Mouse (Mus musculus) limb, embryonic 11.5 days (tissue): ENCODE measurements at regions not wholly inside any gene's neighbourhood (a gene's known extent, or its start where the extent isn't known, plus 50 kb on each side); places are given as distances from the start of the nearest gene placed in this dataset.

Experiments used
- ATAC-seq: fragments of 200-750 bp; cut with Nextera tagmentation; 2 replicates; pipeline ENCODE4 v1.8.0; 2017; ENCODE audit warnings: low read depth; ENCODE audit not compliant: insufficient number of reproducible peaks, low FRiP score, low TSS enrichment
- DNase-seq: peaks from one replicate; pipeline ENCODE4 v3.0.0-alpha.2; 2015; ENCODE audit warnings: low spot score
- H3K27ac ChIP-seq: fragments of 300-500 bp; sonication (generic); replicated peaks from 2 replicates; pipeline ENCODE4 v1.5.1; 2014; ENCODE audit warnings: low read depth, mild to moderate bottlenecking, low read length
- H3K27me3 ChIP-seq: fragments of 300-500 bp; sonication (generic); 2 replicates; pipeline ENCODE4 v1.6.1; 2014; ENCODE audit warnings: mild to moderate bottlenecking, low read length, mixed read lengths; ENCODE audit not compliant: control insufficient read depth, insufficient read depth
- H3K36me3 ChIP-seq: fragments of 300-500 bp; sonication (generic); 2 replicates; pipeline ENCODE4 v1.6.1; 2014; ENCODE audit warnings: mild to moderate bottlenecking, low read length, moderate library complexity, mixed read lengths; ENCODE audit not compliant: control insufficient read depth, insufficient read depth
- H3K4me1 ChIP-seq: fragments of 300-500 bp; sonication (generic); 2 replicates; pipeline ENCODE4 v1.6.1; 2014; ENCODE audit warnings: low read length, mixed read lengths; ENCODE audit not compliant: control insufficient read depth, insufficient read depth
- H3K4me2 ChIP-seq: fragments of 300-500 bp; sonication (generic); 2 replicates; pipeline ENCODE4 v1.6.1; 2014; ENCODE audit warnings: low read depth, mild to moderate bottlenecking, moderate library complexity; ENCODE audit not compliant: severe bottlenecking
- H3K4me3 ChIP-seq: fragments of 300-500 bp; sonication (generic); 2 replicates; pipeline ENCODE4 v1.5.1; 2014; ENCODE audit warnings: low read depth, low read length
- H3K9ac ChIP-seq: fragments of 300-500 bp; sonication (generic); 2 replicates; pipeline ENCODE4 v1.6.1; 2014; ENCODE audit warnings: mild to moderate bottlenecking, low read length
- H3K9me3 ChIP-seq: fragments of 300-500 bp; sonication (generic); 2 replicates; pipeline ENCODE4 v1.6.1; 2016; ENCODE audit warnings: low read length; ENCODE audit not compliant: control insufficient read depth
- WGBS: fragments of 180-500 bp; shearing (Covaris S2); extraction: QIAGEN DNeasy Blood & Tissue Kit; methylation state at CpG from one replicate; pipeline ENCODE4 v1.1.7; 2014; 5-methylcytosine and 5-hydroxymethylcytosine counted together

DNA sequence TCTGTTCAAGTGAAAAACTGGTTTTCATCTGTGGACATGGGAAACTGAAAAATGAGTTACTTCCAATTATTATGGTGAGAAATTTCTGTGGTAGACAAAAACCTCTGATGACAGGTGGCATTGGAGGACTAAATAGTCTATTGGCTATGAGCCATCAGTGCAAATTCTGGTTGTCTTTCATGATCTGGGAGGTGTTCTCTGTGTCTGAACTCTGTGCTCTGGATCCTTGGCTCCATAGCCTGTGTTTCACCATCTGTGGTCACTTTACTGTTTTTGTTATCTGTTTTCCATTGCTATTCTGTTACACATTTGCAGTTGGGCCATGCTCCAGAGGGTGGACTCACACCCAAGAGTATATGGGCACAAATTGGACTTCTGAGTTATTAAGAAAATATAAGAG lies 359.9 kb downstream of the Btg1 start:
- H3K27ac ChIP-seq = no peak overlapping the region
- H3K9ac ChIP-seq = no peak overlapping the region
- H3K36me3 ChIP-seq = no peaks in the 10 kb centered on the region
- no peaks in the 10 kb centered on the region for H3K27me3 ChIP-seq
- no peaks in the 10 kb centered on the region for H3K4me1 ChIP-seq
- H3K4me2 ChIP-seq = no peak overlapping the region
- ATAC-seq = no peak
- DNase-seq = no peak
- no peaks in the 10 kb centered on the region for H3K9me3 ChIP-seq
- no peak overlapping the region for H3K4me3 ChIP-seq

DNA sequence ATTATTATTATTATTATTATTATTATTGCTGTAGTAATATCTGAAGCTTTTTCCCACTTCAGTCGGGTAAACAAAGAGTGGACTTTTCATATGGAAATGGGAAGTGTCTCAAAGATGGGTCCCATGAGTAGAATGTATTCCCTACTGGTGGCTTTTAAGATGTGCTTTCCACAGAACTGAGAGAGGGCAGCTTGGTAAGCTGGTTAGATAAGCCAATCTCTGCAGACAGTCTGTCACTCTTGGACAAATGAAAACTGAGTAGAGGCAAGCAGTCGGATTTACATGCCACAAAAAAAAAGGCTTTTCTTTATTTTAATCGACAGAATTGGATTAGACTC lies 363.7 kb downstream of the Btg1 start:
- 77% methylated on average over 3 of the region's 3 CpGs for WGBS
- Histone ChIP-seq H3K4me2 (no peak overlapping the region), H3K9ac (no peak overlapping the region), H3K4me3 (no peak overlapping the region), H3K36me3 (no peaks in the 10 kb centered on the region), H3K4me1 (no peaks in the 10 kb centered on the region), H3K27ac (no peak overlapping the region), H3K9me3 (no peaks in the 10 kb centered on the region), H3K27me3 (no peaks in the 10 kb centered on the region)
- ATAC-seq (no peak), DNase-seq (no peak)

DNA sequence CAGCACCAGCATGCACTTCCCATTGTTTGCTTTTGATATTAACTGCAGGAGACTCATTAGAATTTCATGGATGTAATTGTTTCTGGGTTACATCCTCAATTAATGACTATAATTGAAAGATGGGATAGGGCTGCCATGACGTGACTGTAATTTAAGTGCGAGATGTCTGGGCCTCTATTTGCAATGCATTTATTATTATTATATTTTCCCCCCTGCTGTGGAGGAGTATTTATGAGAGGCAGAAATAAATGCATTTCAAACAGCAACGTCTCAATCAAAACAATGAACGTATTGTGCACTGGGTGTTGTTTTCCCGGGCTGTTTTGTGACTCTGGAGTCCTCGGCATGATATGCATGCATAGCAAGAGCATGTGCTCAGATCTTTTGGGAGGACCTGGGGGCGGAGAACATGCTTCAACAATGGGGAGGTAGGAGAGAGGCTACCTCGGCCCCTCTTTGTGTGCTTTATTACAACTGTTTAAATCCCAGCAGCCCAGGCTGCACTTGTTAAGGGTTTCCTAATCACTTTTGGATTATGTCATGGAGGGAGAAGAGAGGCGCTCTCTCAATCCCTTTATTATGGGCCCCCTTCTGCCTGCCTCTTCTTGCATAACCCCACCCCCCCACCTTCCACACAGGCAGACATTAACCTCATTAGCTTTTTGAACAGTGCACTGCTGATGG lies 364.2 kb downstream of the Btg1 start:
- DNase-seq (no peak), ATAC-seq (no peak)
- H3K4me2 ChIP-seq = no peak overlapping the region
- H3K4me3 ChIP-seq = no peak overlapping the region
- H3K27ac ChIP-seq = no peak overlapping the region
- WGBS = 72% methylated on average over 9 of the region's 9 CpGs
- no peaks in the 10 kb centered on the region for H3K27me3 ChIP-seq
- H3K36me3 ChIP-seq = no peaks in the 10 kb centered on the region
- H3K9ac ChIP-seq = no peak overlapping the region
- H3K9me3 ChIP-seq = no peaks in the 10 kb centered on the region
- no peaks in the 10 kb centered on the region for H3K4me1 ChIP-seq

DNA sequence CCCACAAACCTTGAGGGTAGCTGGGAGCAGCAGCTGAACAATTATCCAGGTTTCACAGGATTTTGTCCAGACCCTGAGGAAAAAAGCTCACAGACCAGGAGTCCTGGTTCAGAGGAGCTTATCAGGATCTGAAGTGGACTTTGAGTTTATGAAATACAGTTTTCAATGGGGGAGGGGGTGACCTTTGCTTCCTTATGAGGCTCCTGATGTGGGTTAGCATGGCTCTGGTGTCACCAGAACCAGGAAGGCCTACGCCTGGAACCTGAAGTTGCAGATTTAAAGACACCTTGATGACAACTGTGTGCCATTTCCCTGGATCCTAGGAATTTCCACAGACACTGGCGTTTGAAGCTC lies 364.7 kb downstream of the Btg1 start:
- H3K4me3 ChIP-seq = no peak overlapping the region
- ATAC-seq = no peak
- H3K27ac ChIP-seq = no peak overlapping the region
- no peak overlapping the region for H3K9ac ChIP-seq
- H3K36me3 ChIP-seq = no peaks in the 10 kb centered on the region
- no peak for DNase-seq
- no peaks in the 10 kb centered on the region for H3K4me1 ChIP-seq
- H3K27me3 ChIP-seq = no peaks in the 10 kb centered on the region
- no peaks in the 10 kb centered on the region for H3K9me3 ChIP-seq
- WGBS = 80% methylated on average over 2 of the region's 2 CpGs
- H3K4me2 ChIP-seq = no peak overlapping the region

DNA sequence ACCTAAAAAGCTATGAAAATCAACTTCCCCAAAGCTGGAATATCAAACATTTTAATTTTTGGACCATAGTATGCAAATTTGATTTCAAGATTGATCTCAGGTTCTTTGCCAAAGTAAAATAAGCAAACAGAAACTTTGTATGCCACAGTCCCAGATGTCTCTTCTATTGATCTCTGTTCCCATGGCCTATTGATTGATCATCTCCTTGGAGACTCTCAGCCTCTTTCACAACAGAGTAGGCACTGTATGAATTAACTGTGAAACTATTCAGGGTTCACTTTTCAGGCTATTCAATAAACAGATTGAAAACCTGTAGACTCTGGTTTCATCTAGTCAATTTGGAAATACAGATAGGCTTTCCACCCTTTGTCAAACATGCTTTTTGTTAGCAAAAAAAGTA lies 384.1 kb downstream of the Btg1 start:
- no peaks in the 10 kb centered on the region for H3K9me3 ChIP-seq
- H3K4me1 ChIP-seq = no peaks in the 10 kb centered on the region
- DNase-seq (no peak), ATAC-seq (no peak)
- no peak overlapping the region for H3K4me3 ChIP-seq
- no peak overlapping the region for H3K9ac ChIP-seq
- no peaks in the 10 kb centered on the region for H3K36me3 ChIP-seq
- no peaks in the 10 kb centered on the region for H3K27me3 ChIP-seq
- H3K27ac ChIP-seq = no peak overlapping the region
- H3K4me2 ChIP-seq = no peak overlapping the region

DNA sequence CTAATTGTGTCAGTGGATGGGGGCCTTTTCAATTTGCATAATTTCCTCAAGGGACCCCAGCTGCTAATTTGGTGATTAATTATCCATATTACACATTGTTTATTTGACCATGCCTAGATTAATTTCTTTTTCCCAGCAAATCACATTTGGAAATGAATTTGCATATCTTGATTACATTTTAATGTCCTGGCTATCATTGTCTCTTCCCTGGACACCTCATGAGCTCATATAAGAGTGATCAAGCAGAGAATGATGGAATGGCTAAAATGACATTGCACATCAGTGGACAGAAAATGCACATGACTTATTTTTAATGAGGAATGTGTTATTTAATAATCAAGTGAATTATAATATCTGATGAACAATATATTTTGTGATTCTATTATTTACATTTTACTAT lies 392.1 kb downstream of the Btg1 start:
- Histone ChIP-seq H3K4me2 (no peak overlapping the region), H3K9ac (no peak overlapping the region)

DNA sequence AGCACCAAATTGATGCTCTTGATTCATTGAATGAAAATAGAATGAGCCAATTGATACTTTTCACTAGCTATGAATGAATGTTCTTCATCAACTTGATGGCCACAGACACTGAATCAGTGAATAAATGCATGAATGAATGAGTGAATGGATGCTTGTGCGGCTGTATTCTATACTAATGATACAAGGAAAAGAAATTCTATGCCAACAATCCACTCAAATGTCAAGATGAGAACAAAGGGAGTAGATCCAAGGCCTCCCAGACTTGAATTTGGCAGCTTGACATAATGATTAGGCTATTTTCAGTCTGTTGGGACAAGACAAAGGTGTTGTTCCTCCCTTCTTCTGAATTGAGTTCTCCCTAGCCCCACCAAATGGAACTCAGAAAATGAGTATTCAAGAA lies 393.1 kb downstream of the Btg1 start:
- DNase-seq (no peak), ATAC-seq (no peak)
- Histone ChIP-seq H3K27ac (no peak overlapping the region), H3K27me3 (no peaks in the 10 kb centered on the region), H3K4me3 (no peak overlapping the region), H3K9me3 (no peaks in the 10 kb centered on the region), H3K4me1 (no peaks in the 10 kb centered on the region), H3K4me2 (no peak overlapping the region), H3K9ac (no peak overlapping the region), H3K36me3 (no peaks in the 10 kb centered on the region)
- 91% methylated on average over 1 of the region's 1 CpGs for WGBS

More for the DNA sequence above, 392.1 kb downstream of the Btg1 start:
- Histone ChIP-seq H3K9me3 (no peaks in the 10 kb centered on the region), H3K27me3 (no peaks in the 10 kb centered on the region), H3K27ac (no peak overlapping the region), H3K4me1 (no peaks in the 10 kb centered on the region), H3K36me3 (no peaks in the 10 kb centered on the region), H3K4me3 (no peak overlapping the region)
- DNase-seq (no peak), ATAC-seq (no peak)

DNA sequence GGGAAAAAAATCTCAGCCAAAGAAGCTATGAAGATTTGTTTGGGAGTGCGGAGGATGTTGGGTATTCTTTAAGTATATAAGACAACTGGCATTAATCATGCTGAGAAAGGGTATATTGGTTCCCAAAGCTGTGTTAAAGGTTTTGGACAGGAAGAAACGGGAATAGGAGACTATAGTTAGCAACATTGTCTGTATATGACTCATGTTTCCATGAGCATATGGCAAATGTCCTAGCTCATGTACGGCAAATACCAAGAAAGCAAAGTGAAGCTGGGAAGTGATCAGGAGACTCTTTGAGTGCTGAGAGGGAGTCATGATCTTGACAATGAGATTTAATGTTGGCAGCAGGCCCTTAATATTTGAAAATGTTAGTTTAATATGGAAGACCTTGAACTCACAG lies 401.8 kb downstream of the Btg1 start:
- no peaks in the 10 kb centered on the region for H3K36me3 ChIP-seq
- no peak overlapping the region for H3K4me3 ChIP-seq
- H3K9me3 ChIP-seq = no peaks in the 10 kb centered on the region
- H3K9ac ChIP-seq = no peak overlapping the region
- no peaks in the 10 kb centered on the region for H3K4me1 ChIP-seq
- 81% methylated on average over 3 of the region's 3 CpGs for WGBS
- no peak for ATAC-seq
- no peak overlapping the region for H3K4me2 ChIP-seq
- no peak overlapping the region for H3K27ac ChIP-seq
- H3K27me3 ChIP-seq = no peaks in the 10 kb centered on the region
- DNase-seq = no peak

DNA sequence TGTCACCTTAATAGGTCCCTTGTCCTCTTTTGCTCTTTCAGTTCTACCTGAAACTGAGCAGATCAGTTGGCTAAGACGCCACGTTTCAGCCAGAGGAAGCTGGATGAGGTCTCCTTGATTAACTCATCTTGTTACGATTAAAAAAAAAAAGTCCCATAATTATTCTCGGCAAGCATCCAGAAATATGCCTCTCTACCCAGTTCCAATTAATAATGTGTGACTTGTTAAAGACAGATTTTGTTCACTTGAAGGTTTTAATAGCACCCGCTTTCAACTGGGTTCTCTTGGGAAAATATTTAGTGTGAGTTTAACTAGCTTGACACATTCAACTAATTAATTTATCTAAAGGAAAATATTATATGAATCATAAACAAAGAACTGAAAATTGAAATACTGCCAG lies 412.0 kb downstream of the Btg1 start:
- 69% methylated on average over 5 of the region's 5 CpGs for WGBS
- H3K27me3 ChIP-seq = no peaks in the 10 kb centered on the region
- no peak overlapping the region for H3K4me3 ChIP-seq
- DNase-seq (no peak), ATAC-seq (no peak)
- no peaks in the 10 kb centered on the region for H3K36me3 ChIP-seq
- no peak overlapping the region for H3K27ac ChIP-seq
- H3K9ac ChIP-seq = no peak overlapping the region
- no peak overlapping the region for H3K4me2 ChIP-seq
- H3K9me3 ChIP-seq = no peaks in the 10 kb centered on the region
- H3K4me1 ChIP-seq = no peaks in the 10 kb centered on the region
